Mouse (Mus musculus): ENCODE data around the gene Rtp4. TPM values are rescaled to one million over a fixed set of nuclear protein-coding genes. Genes with fewer than 3 reads are reported as not detected.

The Rtp4 gene
- 9.7 and 15.2 TPM in 2 replicates for total RNA-seq (2021)
- long read RNA-seq, transcript Rtp4-201 (2 exons, 1,573 nt) = major isoform, 19 of 26 reads
- long read RNA-seq, partial matches to known transcripts = 2 of 26 reads
- long read RNA-seq, other reads (novel, unspliced or antisense) = 3 of 26 reads

DNA sequence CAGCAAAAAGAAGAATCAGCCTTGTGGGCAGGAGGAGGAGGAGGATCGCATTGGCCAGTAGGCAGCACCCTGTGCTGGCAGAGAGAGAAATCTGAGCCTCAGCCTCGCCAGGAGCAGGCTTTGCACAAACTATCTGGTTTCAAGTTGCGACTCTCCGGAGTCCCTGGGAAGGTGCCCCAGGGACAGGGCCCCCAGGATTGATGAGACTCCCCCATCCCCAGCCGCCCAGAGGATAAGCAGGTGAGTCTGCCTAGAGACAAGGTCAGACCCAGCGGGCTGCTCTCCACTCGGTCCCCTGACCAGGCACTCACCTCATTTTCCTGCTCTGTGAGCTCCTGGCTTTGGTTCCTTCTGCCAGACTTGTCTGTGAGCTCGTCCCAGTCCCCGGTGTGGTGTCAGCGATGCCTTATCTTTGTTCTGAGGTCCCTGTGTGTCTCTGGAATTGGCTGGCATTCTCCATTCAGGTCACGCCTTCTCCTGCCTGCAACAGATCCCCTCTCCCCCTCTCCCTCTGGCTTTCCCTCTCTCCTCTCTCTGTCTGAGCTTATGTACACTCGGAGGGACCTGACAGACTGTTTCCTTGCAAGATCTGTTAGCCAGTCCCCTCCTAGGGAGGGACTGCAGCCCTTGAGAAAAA, at the start of gene Rtp4, which contains the start of gene Masp1:
Gene Rtp4 (plus strand): TSS at position 57 of the 637 bp plus-strand sequence.
Gene Masp1 (minus strand): TSS at position 581 of the 637 bp plus-strand sequence.
- DNase-seq = peak; percentile 53

DNA sequence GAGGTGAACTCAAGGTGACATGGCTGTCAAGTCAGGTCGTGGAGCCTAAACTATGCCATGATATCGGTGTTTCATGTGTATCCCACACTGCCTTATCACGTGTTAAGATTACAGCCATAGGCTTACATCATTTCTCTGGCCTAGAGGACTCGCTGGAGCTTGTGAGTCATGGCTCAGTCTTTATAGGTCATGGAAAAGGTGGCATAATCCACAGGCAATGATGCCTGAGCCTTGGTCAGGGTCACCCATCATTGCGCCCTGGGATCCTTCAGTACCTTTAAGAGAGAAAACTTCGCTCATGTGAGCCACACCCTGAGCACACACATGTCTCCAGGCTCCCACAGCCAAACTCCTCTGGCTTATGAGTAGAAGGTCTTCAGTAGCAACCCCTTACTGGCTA, 48.5 kb upstream of the Rtp4 start:
- peak; percentile 17 for DNase-seq

GRCm38 (mm10) chr16:23472046-23472445, 48.0 kb upstream of the Rtp4 start:
- no peak for DNase-seq

- no peak for DNase-seq
Measured at GRCm38 (mm10) chr16:23475651-23476050, 44.4 kb upstream of the Rtp4 start.

- no peak for DNase-seq
Measured at GRCm38 (mm10) chr16:23476598-23476997, 43.5 kb upstream of the Rtp4 start.

GRCm38 (mm10) chr16:23479872-23480603, 40.1 kb upstream of the Rtp4 start:
- DNase-seq = no peak

DNA sequence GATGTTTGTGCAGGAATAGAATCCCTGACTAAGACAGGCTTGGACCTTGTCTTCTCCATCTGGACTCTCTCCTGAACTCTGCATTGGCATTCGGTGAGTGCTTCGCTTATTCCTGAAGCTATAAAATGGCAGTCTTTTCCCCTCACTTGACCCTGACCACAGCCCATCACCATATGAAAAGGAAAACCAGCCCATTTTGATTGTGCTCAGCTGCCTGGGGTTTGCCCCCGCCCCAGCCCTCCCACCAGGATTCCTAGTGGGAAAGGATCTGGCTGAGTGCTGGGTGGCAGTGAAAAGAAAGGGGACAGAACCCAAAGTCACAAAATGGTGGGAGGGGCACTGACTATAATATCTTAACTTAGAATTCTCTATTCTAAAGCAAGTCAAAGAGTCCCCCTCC, 37.9 kb upstream of the Rtp4 start:
- DNase-seq = no peak

- no peak for DNase-seq
Measured at GRCm38 (mm10) chr16:23482846-23483245, 37.2 kb upstream of the Rtp4 start.

DNA sequence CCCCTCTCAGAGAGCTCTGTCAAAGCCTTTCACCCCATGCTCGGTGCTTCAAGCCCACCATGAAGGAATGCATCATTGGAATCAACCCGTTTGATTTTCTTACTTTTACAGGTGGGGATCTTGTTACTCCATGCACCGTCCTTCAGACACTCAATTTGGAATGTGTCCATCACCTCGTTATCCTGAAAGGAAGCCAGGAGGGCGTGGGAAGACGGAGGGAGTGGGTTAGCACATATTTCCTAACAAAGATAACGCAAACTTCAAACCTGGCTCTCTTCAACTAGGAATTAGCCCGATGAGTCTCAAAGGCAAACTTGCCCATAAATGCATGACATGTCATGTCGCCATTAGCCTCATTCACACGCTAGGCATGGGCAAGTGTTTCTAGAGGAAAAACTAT, 36.8 kb upstream of the Rtp4 start:
- DNase-seq = no peak

GRCm38 (mm10) chr16:23492783-23493182, 27.3 kb upstream of the Rtp4 start:
- no peak for DNase-seq

GRCm38 (mm10) chr16:23496245-23496924, 23.7 kb upstream of the Rtp4 start:
- no peak for DNase-seq

DNA sequence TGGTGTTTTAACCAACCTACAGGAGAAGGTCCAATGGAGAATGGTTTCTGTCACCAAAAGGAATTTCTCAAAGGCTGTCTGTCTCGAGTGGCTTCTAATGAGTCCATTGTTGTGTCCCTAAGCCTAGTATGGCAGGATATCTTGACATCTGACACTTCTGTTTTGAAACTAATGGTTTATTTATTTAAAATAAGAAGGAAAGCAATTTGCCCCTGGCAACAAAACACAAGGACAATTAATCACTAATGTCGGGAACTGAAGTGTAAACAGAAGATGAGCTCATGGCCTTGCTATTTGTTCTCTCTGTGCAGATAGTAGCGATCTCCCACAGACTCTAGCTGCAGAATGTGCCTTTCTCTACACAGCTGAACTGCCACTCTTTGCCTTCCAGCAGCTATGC, 22.7 kb upstream of the Rtp4 start:
- no peak for DNase-seq

- DNase-seq = no peak
Measured at GRCm38 (mm10) chr16:23497881-23498280, 22.2 kb upstream of the Rtp4 start.

DNA sequence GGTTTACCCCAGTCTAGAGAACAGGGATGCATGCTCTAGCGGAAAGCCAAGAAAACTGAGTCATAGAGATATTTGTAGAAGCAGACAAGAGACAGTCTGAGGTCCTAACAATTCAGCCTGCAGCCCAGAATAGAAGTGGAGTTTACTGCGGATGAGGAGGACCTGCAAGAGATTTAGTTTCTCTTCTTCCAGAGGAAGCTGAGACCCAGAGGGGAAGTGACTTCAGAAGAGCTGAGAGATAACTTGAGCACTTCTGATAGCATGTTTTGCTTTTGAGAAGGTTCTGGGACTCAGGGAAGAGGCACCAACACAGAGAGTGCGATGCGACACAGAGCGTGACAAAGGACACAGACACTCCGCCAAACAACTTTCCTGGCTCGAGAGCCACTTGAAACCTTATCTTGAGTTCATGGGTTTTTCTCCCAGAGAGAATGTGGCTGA, 21.4 kb upstream of the Rtp4 start:
- DNase-seq = no peak

DNA sequence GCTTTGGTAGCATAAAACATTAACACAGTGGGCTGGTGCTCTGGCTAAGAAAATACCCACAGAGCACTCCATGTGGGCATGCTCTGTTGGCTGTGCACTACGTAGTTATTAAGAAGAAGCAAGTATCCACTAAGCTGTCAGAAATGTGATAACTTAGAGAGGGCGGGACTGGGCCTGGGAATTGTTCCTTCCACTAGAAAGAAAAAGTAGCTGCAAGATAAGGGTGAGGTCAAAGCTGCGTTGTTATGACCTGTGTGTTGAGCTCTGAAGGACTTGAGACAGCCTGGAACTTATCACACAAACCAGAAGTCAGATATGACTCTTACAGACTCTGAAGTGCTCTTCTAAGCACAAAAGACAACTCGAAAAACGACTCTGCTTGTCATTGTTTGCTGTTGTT, 19.5 kb upstream of the Rtp4 start:
- DNase-seq = no peak

DNA sequence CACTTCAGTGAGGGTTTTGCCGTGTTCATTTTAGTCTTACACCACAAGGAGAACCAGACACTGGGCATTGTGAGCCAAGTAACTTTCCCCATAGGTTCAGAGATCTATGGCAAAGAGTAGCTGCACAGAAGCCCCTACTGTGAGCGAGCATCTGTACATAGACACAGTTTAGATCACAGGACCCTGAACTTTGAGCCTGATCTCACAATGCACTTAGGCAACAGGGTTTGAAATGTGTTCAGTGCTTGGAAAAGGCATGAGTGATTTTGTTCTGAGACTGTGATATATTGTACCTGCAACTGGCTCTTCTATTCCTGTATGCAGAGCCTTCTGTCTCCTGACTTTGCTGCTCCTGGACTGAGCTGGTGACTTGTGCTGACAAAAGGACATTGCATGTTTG, 18.8 kb upstream of the Rtp4 start:
- no peak for DNase-seq

GRCm38 (mm10) chr16:23502478-23502877, 17.6 kb upstream of the Rtp4 start:
- DNase-seq = no peak

DNA sequence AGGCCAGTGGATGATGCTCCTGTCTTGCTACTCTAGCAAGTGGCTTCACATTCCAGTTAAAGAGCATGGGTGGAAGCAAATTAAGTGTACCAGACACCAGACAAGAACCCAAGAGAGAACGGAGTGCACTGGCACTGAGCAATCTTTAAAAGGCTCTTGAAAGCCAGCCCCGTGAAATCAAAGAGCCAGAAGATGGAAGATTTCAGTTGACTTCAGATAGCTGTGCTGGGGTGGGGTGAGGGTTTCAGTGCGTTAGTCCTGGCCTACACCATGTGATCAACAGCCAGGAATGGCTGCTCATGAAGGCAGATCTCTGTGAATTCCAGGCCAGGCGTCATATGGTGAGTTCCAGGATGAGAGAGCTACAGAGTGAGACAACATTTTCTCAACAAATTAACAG, 16.7 kb upstream of the Rtp4 start:
- no peak for DNase-seq

GRCm38 (mm10) chr16:23504320-23504744, 15.8 kb upstream of the Rtp4 start:
- no peak for DNase-seq

- DNase-seq = no peak
Measured at GRCm38 (mm10) chr16:23505904-23506687, 14.0 kb upstream of the Rtp4 start.

- DNase-seq = no peak
Measured at GRCm38 (mm10) chr16:23511166-23511935, 8.7 kb upstream of the Rtp4 start.

All from adrenal gland, postnatal 25 days (tissue).